Mouse (Mus musculus) adrenal gland, adult 8-10 months (tissue): ENCODE measurements around the gene Ctnnd2. TPM values are rescaled to one million over a fixed set of nuclear protein-coding genes. Genes with fewer than 3 reads are reported as not detected.

Source experiments
- DNase-seq: peaks from one replicate; pipeline ENCODE4 v3.0.0; 2022
- total RNA-seq, 4 experiments: library from RNA; stranded (reverse); gene quantifications; 2 replicates each; pipeline ENCODE4 v1.2.4; 2022

The Ctnnd2 gene
- total RNA-seq, 4 experiments from 2014 or later = 5.1 to 8.6 (median 6.4) TPM

- no peak for DNase-seq
These were observed 96.4 kb downstream of the Ctnnd2 start for GRCm38 (mm10) chr15:30268822-30269221.

GRCm38 (mm10) chr15:30271141-30271572, 98.8 kb downstream of the Ctnnd2 start:
- no peak for DNase-seq

- DNase-seq = no peak
These were observed 99.9 kb downstream of the Ctnnd2 start for GRCm38 (mm10) chr15:30272326-30272725.

- DNase-seq = no peak
These were observed 103.3 kb downstream of the Ctnnd2 start for GRCm38 (mm10) chr15:30275721-30276120.

DNA sequence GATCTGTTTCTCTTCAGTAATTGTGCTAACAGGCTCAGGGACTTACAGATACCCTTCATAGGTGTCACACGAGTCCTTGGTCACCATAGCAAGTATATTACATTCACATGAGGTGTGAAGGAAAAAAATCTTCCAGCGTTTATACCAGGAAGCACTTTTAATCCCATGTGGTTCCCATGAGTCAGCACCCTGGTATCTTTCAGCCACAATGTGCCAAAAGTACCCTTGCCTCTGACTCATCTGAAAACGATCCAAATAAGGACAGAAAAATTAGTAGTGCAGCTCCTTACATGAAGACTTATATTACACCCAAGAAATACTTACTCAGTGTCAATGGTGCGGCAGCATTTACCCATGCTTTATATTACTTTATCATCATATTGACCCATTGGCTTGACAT, 104.3 kb downstream of the Ctnnd2 start:
- DNase-seq = no peak

DNA sequence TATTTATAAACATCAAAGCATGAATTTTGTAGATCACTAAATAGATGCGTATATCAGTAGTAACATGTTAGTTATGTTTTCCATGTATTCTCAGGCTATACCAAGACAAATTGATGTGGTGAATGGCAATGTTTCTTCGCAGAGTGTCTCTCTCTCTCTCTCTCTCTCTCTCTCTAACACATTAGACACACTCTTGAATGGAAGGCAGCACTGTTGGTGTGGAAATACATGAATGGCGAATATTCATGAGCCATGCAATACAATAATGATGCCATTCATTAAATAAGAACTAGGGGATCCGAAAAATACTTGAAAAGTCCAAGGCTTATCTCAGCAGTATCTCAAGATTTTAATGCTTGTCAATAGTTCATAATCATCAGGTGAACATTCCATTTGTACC, 106.2 kb downstream of the Ctnnd2 start:
- DNase-seq = no peak

GRCm38 (mm10) chr15:30285572-30286244, 113.3 kb downstream of the Ctnnd2 start:
- DNase-seq = no peak

- no peak for DNase-seq
These were observed 113.9 kb downstream of the Ctnnd2 start for GRCm38 (mm10) chr15:30286245-30286642.

- no peak for DNase-seq
These were observed 130.4 kb downstream of the Ctnnd2 start for GRCm38 (mm10) chr15:30302824-30303223.

GRCm38 (mm10) chr15:30306437-30306836, 134.0 kb downstream of the Ctnnd2 start:
- DNase-seq = no peak

DNA sequence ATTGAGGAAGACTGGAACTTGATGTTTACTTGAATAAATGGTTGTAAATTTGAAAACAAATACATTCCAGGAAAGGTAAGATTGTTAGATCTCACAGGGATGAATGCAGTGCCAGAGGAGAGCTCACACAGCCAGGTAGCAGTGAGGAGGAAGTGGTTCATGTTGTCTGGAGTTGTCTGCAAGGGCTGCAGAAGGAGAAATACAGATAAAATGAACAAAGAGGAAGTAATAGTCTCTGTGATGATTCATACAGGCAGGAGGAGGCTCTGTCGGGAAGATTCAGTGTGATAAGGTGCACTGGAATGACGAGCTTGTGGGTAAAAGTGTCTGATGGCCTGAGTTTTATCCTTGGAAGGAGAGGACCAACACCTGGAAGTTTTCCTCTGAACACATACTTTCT, 150.2 kb downstream of the Ctnnd2 start:
- DNase-seq = no peak

DNA sequence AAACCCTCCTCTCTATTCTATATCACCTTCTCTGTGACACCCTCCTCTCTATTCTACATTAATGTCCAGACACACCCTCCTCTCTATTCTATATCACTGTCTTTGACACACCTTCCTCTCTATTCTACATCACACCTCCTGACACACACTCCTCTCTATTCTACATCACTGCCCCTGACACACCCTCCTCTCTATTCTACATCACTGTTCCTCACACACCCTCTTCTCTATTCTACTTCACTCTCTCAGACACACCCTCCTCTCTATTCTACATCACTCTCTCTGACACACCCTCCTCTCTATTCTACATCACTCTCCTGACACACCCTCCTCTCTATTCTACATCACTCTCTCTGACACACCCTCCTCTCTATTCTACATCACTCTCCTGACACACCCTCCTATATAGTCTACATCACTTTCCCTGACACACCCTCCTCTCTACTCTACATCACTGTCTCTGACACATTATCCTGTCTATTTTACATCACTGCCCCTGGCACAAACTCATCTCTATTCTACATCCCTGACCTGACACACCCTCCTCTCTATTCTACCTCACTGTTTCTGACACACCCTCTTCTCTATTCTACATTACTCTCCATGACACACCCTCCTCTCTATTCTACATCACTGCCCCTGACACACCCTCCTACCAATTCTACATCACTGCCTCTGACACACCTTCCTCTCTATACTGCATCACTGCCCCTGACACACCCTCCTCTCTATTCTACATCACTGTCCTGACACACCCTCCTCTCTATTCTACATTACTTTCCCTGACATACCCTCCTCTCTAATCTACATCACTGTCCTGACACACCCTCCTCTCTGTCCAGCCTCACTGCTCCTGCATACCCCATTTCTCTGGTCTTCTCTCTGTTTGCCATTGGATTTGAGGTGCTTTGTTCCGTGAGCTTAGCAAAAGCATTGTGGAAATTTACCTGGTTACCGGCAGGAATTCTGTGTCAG, 161.2 kb downstream of the Ctnnd2 start:
- no peak for DNase-seq

GRCm38 (mm10) chr15:30338585-30339197, 166.3 kb downstream of the Ctnnd2 start:
- DNase-seq = no peak

DNA sequence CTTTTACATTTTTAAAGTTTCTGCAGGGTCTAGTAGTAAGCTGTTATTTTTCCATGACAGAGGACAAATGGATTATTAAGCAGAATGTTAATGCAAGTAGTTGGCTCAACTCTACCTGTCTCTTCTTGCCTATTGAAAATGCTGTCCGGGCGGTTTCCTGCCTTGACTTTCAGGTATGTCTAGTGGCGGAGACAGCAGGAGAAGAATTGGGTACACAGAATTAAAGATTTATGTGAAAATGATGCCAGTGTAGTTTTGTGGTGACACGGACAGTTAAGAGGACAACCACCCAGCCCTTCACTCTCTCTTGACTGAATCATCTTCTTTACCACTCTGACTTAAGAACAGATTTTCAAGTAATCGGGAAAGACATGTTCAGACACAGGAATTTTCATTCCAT, 173.4 kb downstream of the Ctnnd2 start:
- no peak for DNase-seq

GRCm38 (mm10) chr15:30364491-30364890, 192.1 kb downstream of the Ctnnd2 start:
- DNase-seq = no peak

DNA sequence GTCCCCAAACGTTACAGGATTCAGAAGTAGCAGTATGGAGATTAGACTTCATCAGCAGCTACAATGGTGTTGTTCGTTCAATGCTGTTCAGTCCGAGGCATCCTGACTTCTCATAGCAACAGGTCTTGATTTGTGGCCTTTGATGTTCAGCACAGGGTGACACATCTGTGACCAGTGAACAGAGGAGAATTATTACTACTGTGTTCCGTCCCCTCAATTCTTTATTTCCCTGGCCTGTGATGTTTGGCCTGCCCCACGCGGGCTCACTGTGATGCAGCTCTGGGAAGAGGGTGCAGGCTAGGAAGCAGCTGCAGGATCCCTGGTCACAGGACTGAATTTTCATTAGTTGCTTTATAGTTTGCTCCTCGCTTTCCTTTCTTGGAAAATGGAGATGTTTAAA, 197.6 kb downstream of the Ctnnd2 start:
- no peak for DNase-seq

DNA sequence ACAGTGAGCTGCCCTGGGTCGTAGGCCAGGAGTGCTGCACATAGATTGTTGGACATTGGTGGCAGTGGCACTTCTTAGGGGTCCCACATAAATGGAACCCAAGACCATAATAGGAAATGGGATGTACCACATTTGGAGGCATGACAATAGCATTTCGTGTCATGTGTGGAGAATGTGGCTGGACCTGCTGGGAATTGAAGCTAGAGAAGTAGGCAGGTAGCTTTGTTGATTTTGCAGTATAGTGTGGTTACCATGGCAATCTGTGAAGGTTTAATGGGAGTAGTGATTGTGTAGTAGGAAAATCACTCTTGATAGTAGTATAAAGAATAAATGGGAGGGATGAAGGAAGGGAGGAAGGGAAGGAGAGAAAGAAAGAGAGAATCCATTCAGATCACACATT, 198.8 kb downstream of the Ctnnd2 start:
- no peak for DNase-seq

- DNase-seq = no peak
These were observed 201.3 kb downstream of the Ctnnd2 start for GRCm38 (mm10) chr15:30373654-30374215.

GRCm38 (mm10) chr15:30374907-30375306, 202.5 kb downstream of the Ctnnd2 start:
- DNase-seq = no peak

- DNase-seq = no peak
These were observed 210.9 kb downstream of the Ctnnd2 start for GRCm38 (mm10) chr15:30383075-30383842.

GRCm38 (mm10) chr15:30384386-30384785, 212.0 kb downstream of the Ctnnd2 start:
- no peak for DNase-seq

- no peak for DNase-seq
These were observed 214.1 kb downstream of the Ctnnd2 start for GRCm38 (mm10) chr15:30386489-30386888.
